Mouse (Mus musculus): ENCODE results near the gene Slc20a1.

The Slc20a1 gene

GRCm38 (mm10) chr2:129186291-129186919 lies 12.2 kb upstream of the Slc20a1 start:
- DNase-seq (ENCODE audit: low read depth), result peak; percentile 66

DNA sequence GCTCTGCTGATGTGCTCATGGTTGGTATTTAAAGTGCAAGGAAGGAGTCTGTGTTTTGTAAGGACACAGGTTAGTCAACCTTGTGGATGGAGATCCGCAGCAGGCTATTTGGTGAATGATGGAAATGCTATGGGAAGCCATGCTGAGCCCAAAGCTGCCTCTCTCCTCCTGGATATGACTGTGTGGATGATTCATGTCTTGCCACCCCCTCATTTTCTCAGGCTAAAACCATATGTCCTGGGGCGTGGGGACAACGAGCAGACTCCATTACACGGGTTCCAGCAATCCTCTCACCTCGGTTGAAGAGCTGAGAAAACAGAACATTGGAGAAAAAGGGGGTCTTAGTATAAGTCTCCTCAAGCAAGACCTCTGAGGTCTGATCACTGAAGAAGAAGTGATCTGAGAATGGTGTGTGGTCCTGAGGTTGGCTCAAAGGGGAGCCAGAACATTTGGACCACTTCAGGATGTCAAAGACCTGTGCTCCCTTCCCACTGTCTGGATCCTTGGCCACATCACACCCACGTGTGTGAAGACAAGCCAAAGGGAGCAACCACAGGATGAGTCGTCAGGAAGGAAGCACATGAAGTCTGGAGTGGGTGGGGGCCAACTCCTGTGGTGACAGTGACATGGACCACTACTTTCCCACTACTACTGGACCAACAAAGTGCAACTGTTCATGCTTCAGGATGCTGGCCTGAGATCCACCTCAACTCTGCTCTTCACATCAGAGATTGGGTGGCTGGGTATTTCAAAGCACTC lies 6.0 kb upstream of the Slc20a1 start:
- DNase-seq (ENCODE audit: low read depth), result peak; percentile 69

GRCm38 (mm10) chr2:129196317-129196716 lies 2.2 kb upstream of the Slc20a1 start:
- DNase-seq (ENCODE audit: low read depth), result peak; percentile 73

DNA sequence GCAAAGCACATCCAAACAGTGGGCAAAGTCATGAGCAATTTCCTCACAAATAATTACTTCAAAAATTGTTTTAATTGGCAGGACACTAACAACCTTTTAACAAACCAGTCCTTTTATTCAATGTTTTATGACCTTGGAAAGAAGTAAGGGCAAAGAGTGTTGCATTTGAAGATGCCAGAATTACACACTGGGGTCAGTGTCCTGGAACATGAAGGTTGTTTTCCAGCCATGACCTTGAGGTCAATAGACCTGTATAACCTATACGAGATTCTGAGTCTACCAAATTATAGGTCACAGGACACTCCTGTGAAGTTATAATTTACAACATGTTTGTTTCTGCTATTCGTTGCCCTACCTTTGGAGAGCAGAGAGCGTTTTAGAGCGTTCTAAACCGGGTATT lies 1.4 kb upstream of the Slc20a1 start:
- DNase-seq (ENCODE audit: low read depth), result no peak

DNA sequence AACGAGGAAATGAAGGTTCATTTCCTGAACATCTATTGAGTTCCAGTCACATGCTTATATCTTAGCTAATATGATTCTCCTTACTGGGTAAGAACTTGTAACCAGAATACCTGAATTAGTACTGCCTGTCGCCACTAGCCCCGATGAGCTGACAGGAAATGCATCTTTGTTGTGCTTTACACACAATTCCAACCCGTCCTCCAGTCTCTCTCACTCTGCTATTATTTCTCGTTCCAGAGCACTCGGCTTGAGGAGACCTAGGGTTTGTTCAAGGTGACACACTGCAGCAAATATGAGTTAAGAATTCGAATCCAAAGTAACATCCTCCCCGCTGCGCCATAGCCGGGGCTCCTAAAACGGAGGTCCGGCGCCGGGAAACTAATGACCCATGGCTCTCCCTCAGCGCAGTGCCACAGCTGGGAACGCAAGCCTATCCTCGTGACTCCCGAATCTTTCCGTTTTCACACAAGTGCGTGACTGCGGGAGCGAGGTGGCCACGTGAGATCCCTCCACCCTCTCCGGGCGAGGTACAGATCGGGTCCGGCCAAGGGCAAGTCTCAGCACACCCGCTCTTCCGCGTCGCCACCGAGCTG lies 625 bp upstream of the Slc20a1 start:
- peak; percentile 59 for DNase-seq (ENCODE audit: low read depth)

DNA sequence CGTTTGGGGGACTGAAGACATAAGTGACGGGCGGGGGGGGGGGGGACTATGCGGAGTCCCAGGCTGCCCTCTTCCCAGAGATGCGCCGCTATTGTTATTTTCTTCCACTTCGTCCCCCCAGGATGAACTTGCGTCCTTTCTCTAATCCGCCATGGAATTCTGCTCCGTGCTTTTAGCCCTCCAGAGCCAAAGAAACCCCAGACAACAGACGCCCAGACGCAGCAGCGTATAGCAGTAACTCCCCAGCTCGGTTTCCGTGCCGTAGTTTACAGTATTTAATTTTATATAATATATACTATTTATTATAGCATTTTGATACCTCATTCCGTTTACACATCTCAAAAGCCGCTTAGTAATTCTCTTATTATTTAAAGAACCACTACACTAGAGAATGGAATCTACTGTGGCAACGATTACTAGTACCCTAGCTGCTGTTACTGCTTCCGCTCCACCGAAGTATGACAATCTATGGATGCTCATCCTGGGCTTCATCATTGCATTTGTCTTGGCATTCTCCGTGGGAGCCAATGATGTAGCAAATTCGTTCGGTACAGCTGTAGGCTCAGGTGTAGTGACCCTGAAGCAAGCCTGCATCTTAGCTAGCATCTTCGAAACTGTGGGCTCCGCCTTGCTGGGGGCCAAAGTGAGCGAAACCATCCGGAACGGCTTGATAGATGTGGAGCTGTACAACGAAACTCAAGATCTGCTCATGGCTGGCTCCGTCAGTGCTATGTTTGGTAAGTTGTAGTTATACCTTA lies 943 bp downstream of the Slc20a1 start:
- no peak for DNase-seq (ENCODE audit: low read depth)

DNA sequence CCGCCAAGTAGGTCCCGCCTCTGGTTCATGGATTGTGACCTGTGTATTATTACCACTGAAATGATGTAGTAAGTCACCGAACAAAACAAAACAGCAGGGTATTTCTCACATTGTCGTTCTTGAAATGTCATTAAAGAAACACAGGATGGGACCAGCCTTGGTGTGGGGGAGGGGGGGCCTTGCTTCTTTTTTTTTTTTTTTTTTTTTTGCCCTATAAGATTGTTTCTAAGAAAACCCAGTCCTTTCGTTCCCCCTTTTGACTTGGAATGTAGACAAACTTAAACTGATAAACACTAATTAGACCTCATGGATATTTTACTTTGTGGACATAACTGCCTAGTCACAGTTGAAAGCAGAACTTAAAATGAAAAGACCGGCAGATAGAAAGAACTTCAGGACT lies 6.4 kb downstream of the Slc20a1 start:
- DNase-seq (ENCODE audit: low read depth), result no peak

GRCm38 (mm10) chr2:129206824-129207223 lies 8.3 kb downstream of the Slc20a1 start:
- no peak for DNase-seq (ENCODE audit: low read depth)

- no peak for DNase-seq (ENCODE audit: low read depth)
Measured at GRCm38 (mm10) chr2:129208181-129208746, 9.7 kb downstream of the Slc20a1 start.

GRCm38 (mm10) chr2:129210089-129210749 lies 11.7 kb downstream of the Slc20a1 start:
- no peak for DNase-seq (ENCODE audit: low read depth)

GRCm38 (mm10) chr2:129211255-129211654 lies 12.7 kb downstream of the Slc20a1 start:
- DNase-seq (ENCODE audit: low read depth), result no peak

GRCm38 (mm10) chr2:129211957-129212356 lies 13.4 kb downstream of the Slc20a1 start:
- DNase-seq (ENCODE audit: low read depth), result no peak

- no peak for DNase-seq (ENCODE audit: low read depth)
Measured at GRCm38 (mm10) chr2:129212566-129212965, 14.0 kb downstream of the Slc20a1 start.

DNA sequence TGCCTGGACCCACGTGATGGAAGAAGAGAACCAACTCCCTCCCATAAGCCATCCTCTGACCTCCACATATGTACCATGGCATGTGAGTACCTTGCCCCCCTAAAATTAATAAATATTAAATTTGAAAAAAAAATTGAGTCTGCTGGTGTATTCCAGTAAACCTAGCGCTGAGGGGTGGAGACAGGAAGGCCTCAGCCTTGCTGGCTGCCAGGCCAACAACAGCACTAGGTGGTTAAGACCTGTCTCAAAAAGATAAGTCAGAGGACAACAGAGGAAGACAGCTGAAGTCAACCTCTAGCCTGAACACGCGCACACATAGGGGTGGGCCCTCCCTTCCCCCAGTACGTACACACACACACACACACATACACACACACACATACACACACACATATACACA lies 16.2 kb downstream of the Slc20a1 start:
- DNase-seq (ENCODE audit: low read depth), result peak; percentile 46

GRCm38 (mm10) chr2:129217612-129218185 lies 19.1 kb downstream of the Slc20a1 start:
- no peak for DNase-seq (ENCODE audit: low read depth)

DNA sequence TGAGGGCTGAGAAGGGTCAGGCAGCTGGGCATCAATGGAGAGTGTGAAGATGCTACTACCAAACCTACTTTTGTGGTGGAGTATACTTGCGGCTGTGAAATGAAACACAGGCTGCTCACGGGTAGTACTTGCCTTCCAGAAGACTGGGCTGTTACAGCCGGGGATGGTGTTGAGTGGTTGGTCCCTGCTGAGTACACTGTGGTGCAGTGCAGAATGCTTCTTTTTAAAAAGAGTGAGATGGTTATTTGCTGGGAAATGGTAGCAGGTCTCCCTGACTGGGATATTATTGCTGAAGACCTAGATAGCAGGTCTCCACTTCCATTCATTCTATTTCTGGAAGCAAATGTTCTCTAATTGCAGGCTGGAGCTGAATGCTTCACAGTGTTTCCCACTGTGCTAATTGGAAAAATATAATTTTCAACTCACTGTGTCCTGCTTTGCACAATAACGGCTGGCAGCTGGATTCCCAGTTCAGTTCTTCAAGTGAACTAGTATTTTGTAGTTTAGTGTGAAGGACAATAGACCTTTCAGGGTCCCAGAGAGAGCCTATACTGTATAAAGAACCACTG lies 20.1 kb downstream of the Slc20a1 start:
- no peak for DNase-seq (ENCODE audit: low read depth)

GRCm38 (mm10) chr2:129221097-129221632 lies 22.6 kb downstream of the Slc20a1 start:
- DNase-seq (ENCODE audit: low read depth), result no peak

DNA sequence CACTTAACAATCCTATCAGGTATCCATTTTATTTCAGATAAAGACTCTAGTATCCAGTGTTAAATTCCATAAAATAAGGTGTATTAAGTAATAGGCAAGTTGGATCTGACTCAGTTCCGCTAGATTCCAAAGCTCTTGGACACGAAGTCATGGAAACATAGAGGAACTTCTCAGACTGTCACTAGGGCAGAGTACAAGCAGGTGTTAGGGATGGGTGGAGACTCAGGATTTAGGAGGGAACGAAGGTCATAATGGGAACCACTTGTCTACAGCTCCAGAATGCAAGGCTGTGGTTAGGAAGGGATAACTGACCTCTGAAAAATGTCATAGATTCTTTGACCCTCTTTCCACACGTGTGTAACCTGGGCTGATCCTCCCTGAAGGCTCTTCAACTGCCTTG lies 25.6 kb downstream of the Slc20a1 start:
- no peak for DNase-seq (ENCODE audit: low read depth)

- DNase-seq (ENCODE audit: low read depth), result no peak
Measured at GRCm38 (mm10) chr2:129225251-129225819, 26.8 kb downstream of the Slc20a1 start.

- DNase-seq (ENCODE audit: low read depth), result peak; percentile 26
Measured at GRCm38 (mm10) chr2:129226296-129226851, 27.8 kb downstream of the Slc20a1 start.

All from 416B (cell line).